Comparison of ENCODE assay signal across 8 mouse cellular contexts in genomic region chr7:39654563-39655286, GRCm38 (mm10).
DNase-seq lines count a peak whose midpoint lies in the region; ATAC-seq and TF ChIP-seq lines count a peak whose summit lies in the region.

No protein-coding gene starts in this region.

- H3K36me3 ChIP-seq in lung, embryonic 14.5 days (ENCODE audit: insufficient read depth): no peaks in the 10 kb centered on the region
- no peaks in the 10 kb centered on the region for H3K36me3 ChIP-seq in embryonic facial prominence, embryonic 12.5 days
- no peaks in the 10 kb centered on the region for H3K36me3 ChIP-seq in intestine, postnatal 0 days (ENCODE audit: control insufficient read depth, insufficient read depth)

- TF ChIP-seq CTCF in lung, embryonic 14.5 days (IDR thresholded peaks at IDR 0.05; ENCODE audit: low read depth): no peak
- no peak for TF ChIP-seq CTCF in intestine, postnatal 0 days (IDR thresholded peaks at IDR 0.05; ENCODE audit: low read depth)
- no peak for TF ChIP-seq CTCF in olfactory bulb, adult 2 months (IDR thresholded peaks at IDR 0.05; ENCODE audit: insufficient read depth, low read depth, low read length)

- DNase-seq in lung, embryonic 14.5 days: peak; percentile 49
- no peak for DNase-seq in lung, postnatal 14 days
- DNase-seq in thymus, postnatal 10 days (ENCODE audit: low spot score in 2 of 2): no peak
- no peak for DNase-seq in layer of hippocampus, postnatal 10 days (ENCODE audit: low spot score in 2 of 2)

- no peak overlapping the region for H3K27ac ChIP-seq in lung, embryonic 14.5 days (ENCODE audit: low read depth)
- no peak overlapping the region for H3K27ac ChIP-seq in embryonic facial prominence, embryonic 12.5 days
- no peak overlapping the region for H3K27ac ChIP-seq in intestine, postnatal 0 days (ENCODE audit: low read depth, low read length)
- peak overlapping the region; percentile 21; the same call in 1 of the 2 replicates for H3K27ac ChIP-seq in olfactory bulb, adult 2 months (ENCODE audit: insufficient read depth, low read depth, low read length)

- 11% methylated on average over 4 of the region's 4 CpGs for WGBS in lung, embryonic 14.5 days
- WGBS in embryonic facial prominence, embryonic 12.5 days: 20% methylated on average over 4 of the region's 4 CpGs
- WGBS in intestine, postnatal 0 days: 8% methylated on average over 4 of the region's 4 CpGs
- WGBS in olfactory bulb, adult 2 months: 10% methylated on average over 4 of the region's 4 CpGs

- H3K9me3 ChIP-seq in lung, embryonic 14.5 days (ENCODE audit: low read depth, low read length): no peaks in the 10 kb centered on the region
- H3K9me3 ChIP-seq in embryonic facial prominence, embryonic 12.5 days: no peaks in the 10 kb centered on the region
- H3K9me3 ChIP-seq in intestine, postnatal 0 days (ENCODE audit: control insufficient read depth): no peaks in the 10 kb centered on the region

- H3K27me3 ChIP-seq in lung, embryonic 14.5 days (ENCODE audit: insufficient read depth, low read length): no peaks in the 10 kb centered on the region
- H3K27me3 ChIP-seq in embryonic facial prominence, embryonic 12.5 days: no peaks in the 10 kb centered on the region
- no peaks in the 10 kb centered on the region for H3K27me3 ChIP-seq in intestine, postnatal 0 days (replicated peaks; ENCODE audit: control insufficient read depth, insufficient read depth, low read length)

- no peak for TF ChIP-seq POLR2A in olfactory bulb, adult 2 months (IDR thresholded peaks at IDR 0.05; ENCODE audit: insufficient read depth, low read depth, low read length)

- H3K4me1 ChIP-seq in lung, embryonic 14.5 days (ENCODE audit: insufficient read depth): no peaks in the 10 kb centered on the region
- H3K4me1 ChIP-seq in embryonic facial prominence, embryonic 12.5 days: peaks cover 5% of the 10 kb centered on the region; the same call in 1 of the 2 replicates
- H3K4me1 ChIP-seq in intestine, postnatal 0 days (replicated peaks; ENCODE audit: control insufficient read depth, insufficient read depth, low read length): no peaks in the 10 kb centered on the region
- H3K4me1 ChIP-seq in olfactory bulb, adult 2 months (ENCODE audit: control insufficient read depth, insufficient read depth, low read length): no peaks in the 10 kb centered on the region

- H3K4me3 ChIP-seq in lung, embryonic 14.5 days (ENCODE audit: low read depth, low read length): no peak overlapping the region
- no peak overlapping the region for H3K4me3 ChIP-seq in embryonic facial prominence, embryonic 12.5 days
- no peak overlapping the region for H3K4me3 ChIP-seq in intestine, postnatal 0 days (ENCODE audit: low read depth, low read length)
- no peak overlapping the region for H3K4me3 ChIP-seq in olfactory bulb, adult 2 months (ENCODE audit: insufficient read depth, low read depth, low read length)

- peak; percentile 62 for ATAC-seq in lung, embryonic 14.5 days (ENCODE audit: insufficient read depth)
- ATAC-seq in embryonic facial prominence, embryonic 12.5 days (ENCODE audit: insufficient number of reproducible peaks, insufficient read depth, low FRiP score, low TSS enrichment): peak; percentile 48; the same call in 1 of the 2 replicates
- ATAC-seq in intestine, postnatal 0 days: peak; percentile 59; the same call in 1 of the 2 replicates
- no peak for ATAC-seq in erythroblast, adult 5-6 weeks (replicated peaks; ENCODE audit: low FRiP score, poor library complexity, severe bottlenecking)

- no peak overlapping the region for H3K9ac ChIP-seq in lung, embryonic 14.5 days
- H3K9ac ChIP-seq in embryonic facial prominence, embryonic 12.5 days: no peak overlapping the region
- no peak overlapping the region for H3K9ac ChIP-seq in intestine, postnatal 0 days (ENCODE audit: low read depth, low read length)

- peak overlapping the region; percentile 40; the same call in 1 of the 2 replicates for H3K4me2 ChIP-seq in lung, embryonic 14.5 days
- H3K4me2 ChIP-seq in embryonic facial prominence, embryonic 12.5 days (replicated peaks): peak overlapping the region; percentile 25; the same call in 1 of the 2 replicates
- H3K4me2 ChIP-seq in intestine, postnatal 0 days (replicated peaks; ENCODE audit: low read depth): no peak overlapping the region
